Mouse (Mus musculus) ES-CJ7 (cell line): Measurements from ENCODE around the gene Pdzd8.

Source experiments
- DNase-seq: peaks from one replicate; pipeline ENCODE4 v3.0.0; 2011; ENCODE audit warnings: low read depth, low spot score

Pdzd8 gene

GRCm38 (mm10) chr19:59276354-59276753 lies 69.2 kb downstream of the Pdzd8 start:
- DNase-seq, result no peak

GRCm38 (mm10) chr19:59273190-59273589 lies 72.4 kb downstream of the Pdzd8 start:
- no peak for DNase-seq

GRCm38 (mm10) chr19:59267417-59267963 lies 78.1 kb downstream of the Pdzd8 start:
- DNase-seq, result no peak

GRCm38 (mm10) chr19:59265907-59266306 lies 79.7 kb downstream of the Pdzd8 start:
- no peak for DNase-seq

GRCm38 (mm10) chr19:59264838-59265532 lies 80.6 kb downstream of the Pdzd8 start:
- DNase-seq, result no peak

- no peak for DNase-seq
Observed at GRCm38 (mm10) chr19:59263171-59263570, 82.4 kb downstream of the Pdzd8 start.

- no peak for DNase-seq
Observed at GRCm38 (mm10) chr19:59261604-59262003, 84.0 kb downstream of the Pdzd8 start.

- peak; percentile 17 for DNase-seq
Observed at GRCm38 (mm10) chr19:59260718-59261442, 84.7 kb downstream of the Pdzd8 start, which contains the start of gene Slc18a2. Gene Slc18a2 (plus strand): TSS chr19:59260896.

GRCm38 (mm10) chr19:59259633-59260032 lies 85.9 kb downstream of the Pdzd8 start:
- no peak for DNase-seq

- no peak for DNase-seq
Observed at GRCm38 (mm10) chr19:59252651-59253050, 92.9 kb downstream of the Pdzd8 start.

GRCm38 (mm10) chr19:59248553-59249286 lies 96.9 kb downstream of the Pdzd8 start:
- DNase-seq, result peak; percentile 17

GRCm38 (mm10) chr19:59248144-59248543 lies 97.4 kb downstream of the Pdzd8 start:
- no peak for DNase-seq
